16 mouse cellular contexts compared by ENCODE assay signal in the genomic region with DNA sequence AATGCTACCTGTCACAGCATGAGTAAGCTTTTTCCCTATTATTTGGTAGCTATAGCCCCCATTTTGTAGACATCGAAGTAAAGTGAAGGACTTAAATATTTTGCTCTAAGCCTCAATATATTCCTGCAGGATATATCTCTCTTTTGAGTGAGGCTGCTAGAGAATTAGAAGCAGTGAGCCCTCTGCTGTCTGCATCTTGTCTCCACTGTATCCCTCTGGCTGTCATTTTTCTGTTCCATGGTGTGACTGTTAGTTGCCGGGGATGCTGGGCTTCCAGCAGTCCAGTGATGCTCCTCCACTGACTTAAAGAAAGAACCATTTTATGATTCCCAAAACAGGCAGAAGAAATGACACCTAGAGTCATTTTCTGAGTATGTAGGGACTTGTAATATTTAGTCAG.
"Had no signal": no experiment of that assay in that cellular context is flagged by ENCODE, and none has a peak within 500 bp of the region (broad histone marks: within the 10 kb centered on the region; RNA-seq: fewer than 3 reads in every experiment).

No protein-coding gene starts in this region.

- H3K9me3 ChIP-seq: midbrain, embryonic 12.5 days; neural tube, embryonic 13.5 days; neural tube, embryonic 15.5 days; stomach, embryonic 15.5 days had no signal

- H3K27ac ChIP-seq: liver, embryonic 14.5 days; midbrain, embryonic 10.5 days; midbrain, embryonic 12.5 days; neural tube, embryonic 13.5 days; neural tube, embryonic 15.5 days; stomach, embryonic 15.5 days had no signal

- H3K4me2 ChIP-seq: lung, embryonic 14.5 days; midbrain, embryonic 12.5 days; neural tube, embryonic 13.5 days; neural tube, embryonic 15.5 days; stomach, embryonic 15.5 days had no signal

- H3K9ac ChIP-seq: liver, embryonic 14.5 days; lung, embryonic 14.5 days; midbrain, embryonic 12.5 days; neural tube, embryonic 13.5 days; neural tube, embryonic 15.5 days; stomach, embryonic 15.5 days had no signal

- H3K4me3 ChIP-seq: midbrain, embryonic 10.5 days; midbrain, embryonic 12.5 days; myocyte; neural tube, embryonic 13.5 days; neural tube, embryonic 15.5 days; stomach, embryonic 15.5 days had no signal

- H3K27me3 ChIP-seq: midbrain, embryonic 12.5 days; neural tube, embryonic 13.5 days; neural tube, embryonic 15.5 days; stomach, embryonic 15.5 days had no signal

- DNase-seq: lung, adult 18-20 months; lung, embryonic 14.5 days; lung, postnatal 10 days; lung, postnatal 4 days; midbrain, embryonic 14.5 days; right cerebral cortex, postnatal 14 days; thymus, adult 18-20 months; thymus, postnatal 14 days; thymus, postnatal 36 days had no signal

- H3K4me1 ChIP-seq: midbrain, embryonic 10.5 days; midbrain, embryonic 12.5 days; neural tube, embryonic 13.5 days; neural tube, embryonic 15.5 days; stomach, embryonic 15.5 days had no signal

- H3K36me3 ChIP-seq: midbrain, embryonic 10.5 days; midbrain, embryonic 12.5 days; neural tube, embryonic 13.5 days; neural tube, embryonic 15.5 days; stomach, embryonic 15.5 days had no signal
